Mouse (Mus musculus) kidney, adult 18-20 months (tissue): ENCODE measurements at regions not wholly inside any gene's neighbourhood (a gene's known extent, or its start where the extent isn't known, plus 50 kb on each side); places are given as distances from the start of the nearest gene placed in this dataset.
A peak's percentile ranks its signal among the peaks of the same experiment; 100 is the strongest.

Experiments
- DNase-seq: peaks from one replicate; pipeline ENCODE4 v3.0.0; 2021

DNA sequence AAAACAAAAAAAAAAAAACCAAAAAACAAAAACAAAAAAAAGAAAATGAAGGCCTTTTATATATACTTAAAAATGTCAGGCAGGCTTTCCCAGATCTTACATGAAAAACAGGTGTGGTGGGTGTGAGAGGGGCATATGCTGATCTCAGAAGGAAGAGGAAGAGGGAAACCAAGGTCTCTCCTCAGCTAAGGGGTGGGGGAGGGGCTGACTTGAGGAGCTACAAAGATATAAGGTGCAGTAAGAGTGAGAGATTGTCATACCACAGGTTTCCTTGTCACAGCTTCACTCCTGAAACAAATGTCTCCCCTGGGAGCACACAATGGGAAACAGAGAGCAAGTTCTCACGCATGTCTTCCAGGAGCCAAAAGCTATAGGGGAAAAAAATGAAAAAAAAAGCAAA, 440.0 kb downstream of the Tns3 start:
- DNase-seq = no peak

DNA sequence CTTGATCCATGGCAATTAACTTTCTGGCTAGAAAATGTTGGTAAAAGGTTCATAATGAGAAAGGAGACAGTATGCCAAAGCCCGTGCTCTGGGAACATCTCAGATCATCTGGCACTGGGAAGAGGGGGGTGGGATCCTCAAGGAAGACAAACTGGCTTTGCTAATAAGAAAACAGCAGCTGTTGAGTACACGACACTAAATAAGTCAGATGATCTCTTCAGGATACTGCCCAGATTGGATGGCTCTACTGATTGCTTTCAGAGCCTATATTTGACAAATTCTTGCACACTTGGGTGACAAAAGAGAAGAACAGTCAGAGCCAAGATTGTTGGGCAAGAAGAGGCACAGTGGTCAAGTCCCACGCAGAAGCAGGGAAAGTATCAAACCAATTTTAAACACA, 443.7 kb downstream of the Tns3 start:
- DNase-seq = no peak

GRCm38 (mm10) chr11:8219911-8220310, 444.4 kb downstream of the Tns3 start:
- no peak for DNase-seq

DNA sequence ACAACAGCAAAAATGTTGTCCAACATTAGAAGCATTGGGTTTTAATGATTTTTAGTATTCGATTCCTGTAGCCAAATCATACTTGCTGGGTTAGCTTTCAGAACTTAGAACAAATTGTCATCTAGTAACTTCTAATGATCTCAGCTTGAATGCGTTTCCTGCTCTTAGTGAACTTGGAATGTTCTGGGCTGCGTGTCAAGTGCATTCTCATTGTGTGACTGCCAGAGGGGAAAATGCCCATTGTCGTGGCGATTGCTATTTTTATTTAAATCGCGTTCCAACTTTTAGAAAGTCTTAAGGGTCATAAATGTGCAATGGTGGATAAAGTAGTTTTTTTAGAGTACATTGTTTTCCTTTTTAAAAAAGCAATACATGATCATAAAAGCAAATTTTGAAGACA, 448.7 kb downstream of the Tns3 start:
- peak; percentile 39 for DNase-seq

DNA sequence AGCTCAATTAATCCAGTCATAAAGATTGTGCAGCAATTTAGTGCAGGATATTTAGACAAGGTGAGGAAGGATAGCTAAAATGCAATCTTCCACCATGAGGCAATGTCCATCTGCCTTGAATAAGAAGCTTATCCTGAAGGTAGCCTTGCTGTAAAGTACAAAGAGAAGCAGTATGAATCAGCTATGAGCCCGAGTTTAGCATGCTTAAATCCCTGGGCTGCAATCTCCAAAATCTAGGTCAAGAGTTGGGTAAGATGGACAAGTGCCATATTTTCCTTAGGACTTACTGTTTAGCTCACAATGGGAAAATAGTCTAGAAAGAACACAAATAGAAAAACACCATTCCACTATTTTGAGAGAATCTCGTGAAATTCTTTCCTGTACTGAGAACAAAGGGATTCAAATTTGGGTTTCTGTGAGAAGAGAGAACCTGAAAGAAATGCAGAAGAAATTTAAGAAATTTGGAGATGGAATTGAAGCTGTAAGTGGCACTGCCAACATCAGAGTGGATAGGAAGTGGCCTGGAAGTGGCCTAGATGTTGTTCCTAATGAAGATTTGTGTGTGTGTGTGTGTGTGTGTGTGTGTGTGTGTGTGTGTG, 449.9 kb downstream of the Tns3 start:
- DNase-seq = no peak

- no peak for DNase-seq
Observed at GRCm38 (mm10) chr11:8213130-8213529, 451.2 kb downstream of the Tns3 start.

- no peak for DNase-seq
Observed at GRCm38 (mm10) chr11:8212714-8213113, 451.6 kb downstream of the Tns3 start.

GRCm38 (mm10) chr11:8209041-8209440, 455.3 kb downstream of the Tns3 start:
- DNase-seq = no peak

- peak; percentile 12 for DNase-seq
Observed at GRCm38 (mm10) chr11:8199293-8199692, 465.0 kb downstream of the Tns3 start.
